14 mouse cellular contexts compared by ENCODE assay signal in genomic region chr3:38928076-38928686, GRCm38 (mm10). TPM values are rescaled to one million over a fixed set of nuclear protein-coding genes. Genes with fewer than 3 reads are reported as not detected.
DNase-seq lines count a peak whose midpoint lies in the region; ATAC-seq and TF ChIP-seq lines count a peak whose summit lies in the region.
"Had no signal": no experiment of that assay in that cellular context is flagged by ENCODE, and none has a peak within 500 bp of the region (broad histone marks: within the 10 kb centered on the region; RNA-seq: fewer than 3 reads in every experiment).

No protein-coding gene starts in this region.

- ATAC-seq in heart, embryonic 14.5 days (ENCODE audit: insufficient number of reproducible peaks, insufficient read depth, low FRiP score, low read depth), result no peak
- peak; percentile 26; the same call in 1 of the 2 replicates for ATAC-seq in lung, embryonic 16.5 days (ENCODE audit: low read depth)
- peak; percentile 68 for ATAC-seq in limb, embryonic 14.5 days (ENCODE audit: low FRiP score, low read depth)
- ATAC-seq: inflammation-experienced regulatory T-cells, adult 6 months; midbrain, embryonic 15.5 days had no signal

- H3K9me3 ChIP-seq in heart, embryonic 14.5 days (ENCODE audit: control insufficient read depth, low read length), result no peaks in the 10 kb centered on the region
- H3K9me3 ChIP-seq in lung, embryonic 16.5 days (ENCODE audit: control insufficient read depth, low read length), result no peaks in the 10 kb centered on the region
- H3K9me3 ChIP-seq in limb, embryonic 14.5 days (ENCODE audit: control insufficient read depth, low read length), result no peaks in the 10 kb centered on the region
- H3K9me3 ChIP-seq: midbrain, embryonic 15.5 days had no signal

- H3K4me3 ChIP-seq in heart, embryonic 14.5 days (ENCODE audit: control insufficient read depth in 1 of 2, insufficient read depth in 1 of 2, low read depth in 1 of 2, low read length in 2 of 2), result no peak overlapping the region
- no peak overlapping the region for H3K4me3 ChIP-seq in lung, embryonic 16.5 days (ENCODE audit: low read length)
- H3K4me3 ChIP-seq in limb, embryonic 14.5 days (replicated peaks; ENCODE audit: low read length), result no peak overlapping the region
- H3K4me3 ChIP-seq: midbrain, embryonic 15.5 days had no signal

- intact Hi-C loops in left cerebral cortex, postnatal 10 days (cut with DNase I), result no loop called here

- H3K27me3 ChIP-seq in heart, embryonic 14.5 days (ENCODE audit: control insufficient read depth, insufficient read depth, low read length), result no peaks in the 10 kb centered on the region
- no peaks in the 10 kb centered on the region for H3K27me3 ChIP-seq in lung, embryonic 16.5 days (ENCODE audit: control insufficient read depth, insufficient read depth, low read depth, low read length)
- H3K27me3 ChIP-seq in limb, embryonic 14.5 days (ENCODE audit: control insufficient read depth, insufficient read depth, low read length), result no peaks in the 10 kb centered on the region
- H3K27me3 ChIP-seq: midbrain, embryonic 15.5 days had no signal

- H3K4me1 ChIP-seq in heart, embryonic 14.5 days (ENCODE audit: control insufficient read depth in 2 of 2, insufficient read depth in 2 of 2, low read length in 2 of 2), result peaks cover 5 to 14% of the 10 kb centered on the region in 2 experiments
- peaks cover 15% of the 10 kb centered on the region for H3K4me1 ChIP-seq in lung, embryonic 16.5 days (replicated peaks; ENCODE audit: control insufficient read depth, insufficient read depth, low read length)
- peaks cover 16% of the 10 kb centered on the region for H3K4me1 ChIP-seq in limb, embryonic 14.5 days (ENCODE audit: control insufficient read depth, insufficient read depth, low read length)

- peak overlapping the region; percentile 25; the same call in 1 of the 2 replicates for H3K4me2 ChIP-seq in heart, embryonic 14.5 days (ENCODE audit: low read length)
- no peak overlapping the region for H3K4me2 ChIP-seq in lung, embryonic 16.5 days (ENCODE audit: low read depth, low read length)
- no peak overlapping the region for H3K4me2 ChIP-seq in limb, embryonic 14.5 days (replicated peaks; ENCODE audit: low read depth, low read length, severe bottlenecking)
- H3K4me2 ChIP-seq: liver, embryonic 11.5 days; midbrain, embryonic 15.5 days had no signal

- DNase-seq in cerebellum, postnatal 10 days, result peak; percentile 12 to 17
- DNase-seq in cerebellum, adult 9-10 months, result no peak
- DNase-seq in heart, adult 9 months (ENCODE audit: low spot score in 2 of 2), result no peak
- no peak for DNase-seq in lung, postnatal 25 days (ENCODE audit: low spot score)
- peak; percentile 75 for DNase-seq in limb, embryonic 14.5 days (ENCODE audit: low spot score)
- DNase-seq in left cerebral cortex, postnatal 10 days (ENCODE audit: extremely low spot score in 1 of 2, low spot score in 2 of 2), result no peak
- DNase-seq: embryo, embryonic 11 days; lung, postnatal 4 days had no signal

- WGBS in heart, embryonic 14.5 days, result 37% methylated on average over 4 of the region's 4 CpGs
- WGBS in lung, embryonic 16.5 days, result 24% methylated on average over 4 of the region's 4 CpGs
- 36% methylated on average over 4 of the region's 4 CpGs for WGBS in limb, embryonic 14.5 days

- H3K27ac ChIP-seq in heart, embryonic 14.5 days (replicated peaks in 1 of 2; ENCODE audit: control insufficient read depth in 1 of 2, insufficient read depth in 1 of 2, low read depth in 2 of 2, low read length in 2 of 2), result peak overlapping the region; percentile 41 to 61; a peak in 3 of 4 replicates
- no peak overlapping the region for H3K27ac ChIP-seq in lung, embryonic 16.5 days (ENCODE audit: low read length)
- 0 out of 2 replicates have a peak overlapping the region, but pooled peaks have one; percentile 39 for H3K27ac ChIP-seq in limb, embryonic 14.5 days (replicated peaks; ENCODE audit: low read depth, low read length)
- H3K27ac ChIP-seq: midbrain, embryonic 15.5 days had no signal

- H3K36me3 ChIP-seq in heart, embryonic 14.5 days (ENCODE audit: control insufficient read depth, insufficient read depth, low read length), result no peaks in the 10 kb centered on the region
- H3K36me3 ChIP-seq in lung, embryonic 16.5 days (ENCODE audit: control insufficient read depth, insufficient read depth, low read length), result no peaks in the 10 kb centered on the region
- H3K36me3 ChIP-seq in limb, embryonic 14.5 days (ENCODE audit: control insufficient read depth, insufficient read depth, low read length), result peaks cover 6% of the 10 kb centered on the region; the same call in 1 of the 2 replicates
- H3K36me3 ChIP-seq: midbrain, embryonic 15.5 days had no signal

- H3K9ac ChIP-seq in heart, embryonic 14.5 days (ENCODE audit: low read length), result no peak overlapping the region
- no peak overlapping the region for H3K9ac ChIP-seq in lung, embryonic 16.5 days (ENCODE audit: low read length)
- no peak overlapping the region for H3K9ac ChIP-seq in limb, embryonic 14.5 days (ENCODE audit: low read depth, low read length, severe bottlenecking)
- H3K9ac ChIP-seq: midbrain, embryonic 15.5 days had no signal

- no peak for TF ChIP-seq POLR2A in limb, embryonic 14.5 days (IDR thresholded peaks at IDR 0.05; ENCODE audit: borderline replicate concordance, extremely low read depth, insufficient read depth, insufficient read length)

RNA-seq across cellular contexts. Expression of gene Fat4, which starts 41.4 kb away (rescaled TPM):
- polyA plus RNA-seq in heart, embryonic 14.5 days (2014; fragmentation: Nextera tagmentation; extraction: Ambion mirVana), result 4.2 and 4.9 TPM in 2 replicates
- polyA plus RNA-seq in lung, embryonic 16.5 days (2015; fragmentation: Nextera tagmentation; extraction: Ambion mirVana), result 4.6 and 4.7 TPM in 2 replicates
- polyA plus RNA-seq in limb, embryonic 14.5 days (2012; rRNA removed), result 23.9 and 27.9 TPM in 2 replicates
- 22.8 and 25.4 TPM in 2 replicates for polyA plus RNA-seq in limb, embryonic 14.5 days (2014; fragmentation: Nextera tagmentation; extraction: Ambion mirVana)
- 10 to 100 TPM; 32.1 to 40.8 TPM for total RNA-seq in left cerebral cortex, postnatal 10 days (2021)
- total RNA-seq: neutrophil, adult 5-6 weeks had no signal

Comparison
In these comparisons a context has a peak if more than half of its experiments do, and no peak if none do; other contexts are left out.
1. DNase-seq: peak in cerebellum, postnatal 10 days (2 of 2) and limb, embryonic 14.5 days (single experiment); none in cerebellum, adult 9-10 months (single experiment), heart, adult 9 months (0 of 2), lung, postnatal 25 days (single experiment) and left cerebral cortex, postnatal 10 days (0 of 2).